Mouse (Mus musculus): ENCODE data around the gene Gpr37l1. TPM values are rescaled to one million over a fixed set of nuclear protein-coding genes. Genes with fewer than 3 reads are reported as not detected.
"Not testable (repeated sequence)": the region's sequence is repeated elsewhere in the genome, so short reads cannot be mapped to it uniquely, and the experiment has no call there.

Gene Gpr37l1
- polyA plus RNA-seq, 1 experiment from 2014 or later, result not detected

- Histone ChIP-seq H3K9ac (no peak overlapping the region), H3K36me3 (ENCODE audit: insufficient read depth) (no peaks in the 10 kb centered on the region), H3K9me3 (ENCODE audit: low read depth, low read length) (no peaks in the 10 kb centered on the region), H3K4me3 (ENCODE audit: low read depth, low read length) (no peak overlapping the region), H3K27ac (ENCODE audit: low read depth) (no peak overlapping the region), H3K27me3 (ENCODE audit: insufficient read depth, low read length) (no peaks in the 10 kb centered on the region), H3K4me1 (ENCODE audit: insufficient read depth) (no peaks in the 10 kb centered on the region), H3K4me2 (no peak overlapping the region)
- no peak for TF ChIP-seq CTCF (IDR thresholded peaks at IDR 0.05; ENCODE audit: low read depth)
- DNase-seq, result no peak
- 85% methylated on average over 4 of the region's 4 CpGs for WGBS
- ATAC-seq (ENCODE audit: insufficient read depth), result no peak
Observed at GRCm38 (mm10) chr1:135189186-135189585, 21.7 kb upstream of the Gpr37l1 start.

GRCm38 (mm10) chr1:135188197-135188596 lies 20.7 kb upstream of the Gpr37l1 start:
- 37% methylated on average over 3 of the region's 3 CpGs for WGBS
- Histone ChIP-seq H3K36me3 (ENCODE audit: insufficient read depth) (no peaks in the 10 kb centered on the region), H3K4me3 (ENCODE audit: low read depth, low read length) (no peak overlapping the region), H3K9ac (no peak overlapping the region), H3K9me3 (ENCODE audit: low read depth, low read length) (no peaks in the 10 kb centered on the region), H3K27me3 (ENCODE audit: insufficient read depth, low read length) (no peaks in the 10 kb centered on the region), H3K27ac (ENCODE audit: low read depth) (no peak overlapping the region), H3K4me1 (ENCODE audit: insufficient read depth) (no peaks in the 10 kb centered on the region), H3K4me2 (no peak overlapping the region)
- no peak for TF ChIP-seq CTCF (IDR thresholded peaks at IDR 0.05; ENCODE audit: low read depth)
- DNase-seq, result no peak
- no peak for ATAC-seq (ENCODE audit: insufficient read depth)

DNA sequence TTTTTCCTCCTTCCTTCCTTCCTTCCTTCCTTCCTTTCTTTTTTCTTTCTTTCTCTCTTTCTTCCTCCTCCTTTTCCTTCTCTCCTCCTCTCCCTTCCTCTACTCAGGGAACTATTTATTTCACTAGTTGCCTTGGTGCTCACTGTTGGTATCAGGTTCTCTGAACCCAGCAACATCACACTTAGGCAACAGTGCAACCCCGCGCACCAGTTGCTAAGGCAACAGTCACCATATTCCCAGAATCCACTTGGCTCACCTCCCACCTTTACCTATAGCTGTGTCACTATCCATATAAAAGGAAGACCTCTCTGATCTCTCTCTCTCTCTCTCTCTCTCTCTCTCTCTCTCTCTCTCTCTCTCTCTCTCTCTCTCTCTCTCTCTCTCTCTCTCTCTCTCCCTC lies 19.5 kb upstream of the Gpr37l1 start:
- H3K36me3 ChIP-seq (ENCODE audit: insufficient read depth); H3K9ac ChIP-seq; H3K27me3 ChIP-seq (ENCODE audit: insufficient read depth, low read length); ATAC-seq (ENCODE audit: insufficient read depth); H3K27ac ChIP-seq (ENCODE audit: low read depth); H3K9me3 ChIP-seq (ENCODE audit: low read depth, low read length); H3K4me2 ChIP-seq; H3K4me3 ChIP-seq (ENCODE audit: low read depth, low read length); H3K4me1 ChIP-seq (ENCODE audit: insufficient read depth); DNase-seq: not testable (repeated sequence)
- WGBS, result 28% methylated on average over 2 of the region's 2 CpGs

DNA sequence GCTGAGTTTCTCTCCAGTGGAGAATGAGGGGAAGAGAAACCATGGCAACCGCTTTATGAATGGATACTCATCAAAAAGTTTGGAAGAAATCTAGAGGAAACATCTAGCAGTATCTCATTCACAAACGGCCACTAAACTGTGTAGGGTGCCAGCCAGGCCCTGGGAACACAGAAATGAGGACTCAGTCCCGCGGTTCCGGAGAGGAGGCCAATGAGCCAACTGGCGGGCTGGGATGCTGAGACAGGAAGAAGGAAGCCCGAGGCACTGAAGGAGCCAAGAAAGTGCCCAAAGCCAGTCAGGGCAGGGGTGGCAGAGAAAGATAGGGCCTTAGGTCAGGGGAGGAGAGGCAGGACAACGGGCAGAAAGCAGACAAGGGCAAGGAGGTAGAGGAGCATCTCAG lies 18.9 kb upstream of the Gpr37l1 start:
- Histone ChIP-seq H3K4me1 (ENCODE audit: insufficient read depth) (no peaks in the 10 kb centered on the region), H3K9ac (no peak overlapping the region), H3K36me3 (ENCODE audit: insufficient read depth) (no peaks in the 10 kb centered on the region), H3K9me3 (ENCODE audit: low read depth, low read length) (no peaks in the 10 kb centered on the region), H3K4me3 (ENCODE audit: low read depth, low read length) (no peak overlapping the region), H3K4me2 (no peak overlapping the region), H3K27ac (ENCODE audit: low read depth) (no peak overlapping the region), H3K27me3 (ENCODE audit: insufficient read depth, low read length) (no peaks in the 10 kb centered on the region)
- WGBS, result 37% methylated on average over 8 of the region's 8 CpGs
- DNase-seq (no peak), ATAC-seq (ENCODE audit: insufficient read depth) (no peak)
- no peak for TF ChIP-seq CTCF (IDR thresholded peaks at IDR 0.05; ENCODE audit: low read depth)

GRCm38 (mm10) chr1:135185936-135186335 lies 18.5 kb upstream of the Gpr37l1 start:
- no peaks in the 10 kb centered on the region for H3K4me1 ChIP-seq (ENCODE audit: insufficient read depth)
- no peak overlapping the region for H3K9ac ChIP-seq
- no peaks in the 10 kb centered on the region for H3K36me3 ChIP-seq (ENCODE audit: insufficient read depth)
- H3K9me3 ChIP-seq (ENCODE audit: low read depth, low read length), result no peaks in the 10 kb centered on the region
- H3K27ac ChIP-seq (ENCODE audit: low read depth), result no peak overlapping the region
- 44% methylated on average over 5 of the region's 5 CpGs for WGBS
- TF ChIP-seq CTCF (IDR thresholded peaks at IDR 0.05; ENCODE audit: low read depth), result no peak
- no peak overlapping the region for H3K4me2 ChIP-seq
- H3K27me3 ChIP-seq (ENCODE audit: insufficient read depth, low read length), result no peaks in the 10 kb centered on the region
- DNase-seq, result no peak
- no peak for ATAC-seq (ENCODE audit: insufficient read depth)
- H3K4me3 ChIP-seq (ENCODE audit: low read depth, low read length), result no peak overlapping the region

DNA sequence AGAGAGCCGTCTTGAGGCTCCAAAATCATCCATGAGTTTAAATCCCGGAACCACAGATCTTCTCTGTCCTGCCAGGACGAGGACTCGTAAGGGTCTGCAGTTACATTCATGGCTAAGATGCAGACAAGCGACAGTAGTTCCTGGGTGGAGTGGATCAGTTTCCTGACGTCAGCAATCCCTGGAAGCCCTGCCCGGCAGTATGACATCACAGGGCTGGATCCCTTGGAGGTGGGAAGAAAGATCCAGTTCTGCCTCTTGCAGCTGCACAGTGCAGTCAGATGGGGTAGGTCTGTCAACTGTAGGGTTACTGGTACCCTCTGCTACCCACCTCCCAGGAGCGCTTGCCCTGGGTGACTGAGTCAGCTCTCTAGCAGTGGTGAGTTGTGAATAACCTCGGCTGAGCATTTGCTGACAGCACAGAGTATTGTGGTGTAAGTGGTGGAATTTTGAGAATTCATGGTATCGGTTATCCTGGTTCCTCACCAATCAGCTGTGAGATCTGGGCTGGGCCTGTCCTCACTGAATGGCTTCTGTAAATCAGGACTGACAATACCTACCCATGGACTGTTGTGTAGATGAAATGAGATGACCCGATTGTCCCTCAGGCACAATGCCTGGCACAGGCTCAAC lies 16.6 kb upstream of the Gpr37l1 start:
- H3K27ac ChIP-seq (ENCODE audit: low read depth), result no peak overlapping the region
- WGBS, result 55% methylated on average over 11 of the region's 11 CpGs
- ATAC-seq (ENCODE audit: insufficient read depth), result no peak; the same call in 1 of the 2 replicates
- no peaks in the 10 kb centered on the region for H3K36me3 ChIP-seq (ENCODE audit: insufficient read depth)
- H3K4me1 ChIP-seq (ENCODE audit: insufficient read depth), result no peaks in the 10 kb centered on the region
- H3K9me3 ChIP-seq (ENCODE audit: low read depth, low read length), result no peaks in the 10 kb centered on the region
- no peak overlapping the region for H3K4me3 ChIP-seq (ENCODE audit: low read depth, low read length)
- no peak for DNase-seq
- no peaks in the 10 kb centered on the region for H3K27me3 ChIP-seq (ENCODE audit: insufficient read depth, low read length)
- no peak for TF ChIP-seq CTCF (IDR thresholded peaks at IDR 0.05; ENCODE audit: low read depth)
- H3K9ac ChIP-seq, result no peak overlapping the region
- no peak overlapping the region for H3K4me2 ChIP-seq

DNA sequence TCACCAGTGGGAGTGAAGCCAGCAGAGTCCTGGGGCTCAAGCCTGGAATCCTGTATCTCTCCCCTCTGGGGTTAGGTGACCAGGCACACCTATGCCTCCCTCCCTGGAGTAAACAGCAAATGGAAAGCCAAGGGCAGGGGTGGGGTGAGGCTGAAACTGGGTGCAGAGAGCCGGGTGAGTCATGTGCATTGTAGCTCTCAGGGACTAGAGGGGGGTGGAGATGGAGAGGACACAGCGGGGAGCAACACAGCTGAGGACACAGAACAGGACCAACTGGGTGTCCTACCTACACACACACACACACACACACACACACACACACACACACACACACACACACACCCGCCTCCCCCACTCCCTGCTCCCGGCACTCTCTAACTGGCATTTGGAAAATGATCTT lies 16.0 kb upstream of the Gpr37l1 start:
- no peak for ATAC-seq (ENCODE audit: insufficient read depth)
- no peak overlapping the region for H3K27ac ChIP-seq (ENCODE audit: low read depth)

DNA sequence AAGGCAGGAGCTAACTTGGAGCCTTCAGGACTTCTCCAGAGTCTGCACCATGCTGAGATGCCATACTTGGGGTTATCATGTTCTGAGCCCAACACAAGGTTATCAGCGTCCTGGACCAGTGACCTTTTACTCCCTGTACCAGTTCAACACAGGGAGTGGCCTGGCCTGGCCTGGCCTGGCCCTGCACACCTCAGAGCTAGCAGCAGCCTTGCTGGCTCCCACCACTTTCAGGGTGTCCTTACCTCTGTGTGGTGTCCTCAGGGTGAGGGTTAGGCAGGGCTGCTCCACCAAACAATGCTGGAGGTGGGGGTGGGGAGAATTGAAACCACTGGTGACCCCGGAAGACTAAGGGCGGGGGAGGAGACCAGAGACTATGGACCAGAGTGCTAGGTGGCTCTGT lies 15.5 kb upstream of the Gpr37l1 start:
- Histone ChIP-seq H3K9me3 (ENCODE audit: low read depth, low read length) (no peaks in the 10 kb centered on the region), H3K4me2 (no peak overlapping the region), H3K4me3 (ENCODE audit: low read depth, low read length) (no peak overlapping the region), H3K9ac (no peak overlapping the region), H3K27ac (ENCODE audit: low read depth) (no peak overlapping the region), H3K36me3 (ENCODE audit: insufficient read depth) (no peaks in the 10 kb centered on the region), H3K4me1 (ENCODE audit: insufficient read depth) (no peaks in the 10 kb centered on the region), H3K27me3 (ENCODE audit: insufficient read depth, low read length) (no peaks in the 10 kb centered on the region)
- no peak for TF ChIP-seq CTCF (IDR thresholded peaks at IDR 0.05; ENCODE audit: low read depth)
- DNase-seq (no peak), ATAC-seq (ENCODE audit: insufficient read depth) (no peak)
- WGBS, result 63% methylated on average over 3 of the region's 3 CpGs

More for the DNA sequence above, 16.0 kb upstream of the Gpr37l1 start:
- no peak for TF ChIP-seq CTCF (IDR thresholded peaks at IDR 0.05; ENCODE audit: low read depth)
- Histone ChIP-seq H3K27me3 (ENCODE audit: insufficient read depth, low read length) (no peaks in the 10 kb centered on the region), H3K4me3 (ENCODE audit: low read depth, low read length) (no peak overlapping the region), H3K9me3 (ENCODE audit: low read depth, low read length) (no peaks in the 10 kb centered on the region), H3K36me3 (ENCODE audit: insufficient read depth) (no peaks in the 10 kb centered on the region), H3K4me2 (no peak overlapping the region), H3K4me1 (ENCODE audit: insufficient read depth) (no peaks in the 10 kb centered on the region), H3K9ac (no peak overlapping the region)
- 56% methylated on average over 4 of the region's 4 CpGs for WGBS
- no peak for DNase-seq

All from lung, embryonic 14.5 days (tissue).